Mouse (Mus musculus) spleen, adult 2 months (tissue): Measurements from ENCODE around the gene Ascc3.

Experiments used
- CTCF ChIP-seq: fragments of 200-500 bp; IDR thresholded peaks from 2 replicates; pipeline ENCODE4 v1.5.1; 2011; ENCODE audit warnings: mild to moderate bottlenecking, inconsistent platforms; ENCODE audit not compliant: insufficient read depth, insufficient read length, insufficient replicate concordance; ENCODE audit errors: extremely low read depth
- POLR2A ChIP-seq: fragments of 200-500 bp; IDR thresholded peaks from 2 replicates; pipeline ENCODE4 v1.6.1; 2011; ENCODE audit warnings: low read depth, low read length, inconsistent platforms

DNA sequence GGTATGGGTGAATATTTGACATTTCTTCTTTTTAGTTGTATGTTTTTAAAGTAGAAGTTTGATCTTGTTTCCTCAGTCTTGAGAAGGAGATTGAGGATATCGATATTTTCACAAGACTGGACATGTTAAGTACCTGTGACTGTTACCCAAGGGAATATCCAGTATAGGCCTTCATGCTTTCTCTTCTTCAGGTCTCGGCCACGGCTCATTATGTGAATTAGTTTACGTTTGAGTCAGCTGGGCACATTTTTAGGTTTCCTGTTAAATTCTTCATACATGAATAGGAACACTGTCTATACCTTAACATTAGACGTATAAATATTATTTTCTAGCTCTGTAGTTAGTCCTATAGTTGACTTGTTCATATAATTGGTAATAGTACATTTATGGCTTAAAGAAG is 12.4 kb downstream of the Ascc3 start:
- no peak for TF ChIP-seq CTCF
- no peak for TF ChIP-seq POLR2A
